Mouse (Mus musculus) testis, adult 2 months (tissue): ENCODE data around the gene Pllp.

Experiments used
- CTCF ChIP-seq: fragments of 200-500 bp; IDR thresholded peaks from 2 replicates; pipeline ENCODE4 v1.5.1; 2012; ENCODE audit warnings: low read depth, mild to moderate bottlenecking, inconsistent platforms, low read length, moderate library complexity; ENCODE audit not compliant: control insufficient read depth, insufficient read depth, insufficient replicate concordance
- POLR2A ChIP-seq: fragments of 200-500 bp; IDR thresholded peaks from 2 replicates; pipeline ENCODE4 v1.6.1; 2012; ENCODE audit warnings: low read depth, mild to moderate bottlenecking, inconsistent platforms, low read length, moderate library complexity; ENCODE audit not compliant: control insufficient read depth

GRCm38 (mm10) chr8:94725998-94726397 lies 29.9 kb upstream of the Pllp start:
- TF ChIP-seq CTCF (no peak), POLR2A (no peak)
